Mouse (Mus musculus) myocyte (in vitro differentiated cells): ENCODE results near the gene Tshz2.

Source experiments
- POLR2A ChIP-seq: IDR thresholded peaks from one replicate; pipeline ENCODE4 v1.6.1; 2011; ENCODE audit warnings: low read depth, mild to moderate bottlenecking, control low read depth, moderate library complexity; ENCODE audit not compliant: insufficient read length
- REST ChIP-seq: IDR thresholded peaks from one replicate; pipeline ENCODE4 v1.6.1; 2011; ENCODE audit warnings: mild to moderate bottlenecking, control low read depth, moderate library complexity; ENCODE audit not compliant: insufficient read depth, insufficient read length

GRCm38 (mm10) chr2:170101932-170102331, 469.1 kb downstream of the Tshz2 start:
- TF ChIP-seq POLR2A (no peak), REST (no peak)
